Mouse (Mus musculus) left cerebral cortex, adult 9 months (tissue): ENCODE results near the gene Coq8a.

Source experiments
- DNase-seq, 2 experiments: peaks; one replicate each; pipeline ENCODE4 v3.0.0; 2022; ENCODE audit warnings: low spot score in 2 of 2

Gene Coq8a

DNA sequence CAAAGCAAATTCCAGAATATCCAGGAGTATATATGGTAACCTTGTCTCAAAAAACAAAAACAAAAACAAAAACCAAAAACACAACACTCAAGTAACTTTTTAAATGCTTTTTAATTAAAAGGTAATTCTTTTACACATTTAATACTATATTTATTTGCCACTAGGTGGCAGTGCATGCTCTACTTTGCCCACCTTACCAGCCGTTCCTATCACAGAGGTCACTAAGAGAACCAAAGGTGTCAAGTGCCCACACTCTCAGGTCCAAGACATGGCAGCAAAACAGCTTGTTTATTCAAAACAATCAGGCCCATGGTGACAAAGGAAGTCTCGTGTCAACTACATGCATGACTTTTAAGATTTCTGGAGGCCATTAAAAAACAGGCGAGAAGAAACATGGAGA lies 24.2 kb downstream of the Coq8a start:
- DNase-seq: no peak

DNA sequence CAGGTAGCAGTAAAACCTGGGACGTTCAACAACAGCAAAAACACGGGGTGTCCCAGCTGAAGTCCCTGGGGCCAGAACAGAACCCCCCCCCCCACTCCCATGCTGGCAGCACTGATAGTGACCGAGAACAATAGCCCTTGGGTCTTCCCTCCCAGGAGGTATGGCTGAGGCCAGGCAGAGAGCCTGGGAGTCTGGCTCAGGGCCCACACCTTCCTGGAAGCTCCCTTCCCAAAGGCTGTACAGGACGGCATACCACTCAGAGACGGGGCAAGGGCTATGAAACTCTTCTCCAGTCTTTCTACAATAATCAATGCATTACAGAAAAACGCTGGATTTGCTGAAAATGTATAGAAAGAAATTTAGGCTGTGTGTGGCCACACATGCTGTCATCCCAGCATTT lies 24.7 kb downstream of the Coq8a start:
- DNase-seq: no peak

DNA sequence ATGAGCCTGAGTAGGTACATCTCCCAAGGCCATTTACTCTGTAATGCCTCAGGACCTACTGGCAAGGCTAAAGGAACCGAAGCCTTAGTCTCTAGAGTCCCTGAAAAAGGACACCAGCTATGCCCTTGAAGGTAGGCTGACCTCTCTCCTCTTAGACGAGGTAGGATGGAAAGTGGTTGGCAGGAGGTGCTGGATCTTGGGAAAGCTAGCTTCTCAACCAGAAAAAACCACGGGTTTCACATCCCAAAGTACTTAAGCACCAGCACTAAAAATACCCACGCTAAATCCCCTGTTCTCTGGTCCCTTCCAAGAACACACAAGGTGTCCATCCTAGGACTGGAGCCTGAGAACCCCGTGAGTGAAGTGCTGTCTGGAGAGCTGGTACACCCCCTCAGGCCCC lies 26.4 kb downstream of the Coq8a start:
- no peak for DNase-seq

DNA sequence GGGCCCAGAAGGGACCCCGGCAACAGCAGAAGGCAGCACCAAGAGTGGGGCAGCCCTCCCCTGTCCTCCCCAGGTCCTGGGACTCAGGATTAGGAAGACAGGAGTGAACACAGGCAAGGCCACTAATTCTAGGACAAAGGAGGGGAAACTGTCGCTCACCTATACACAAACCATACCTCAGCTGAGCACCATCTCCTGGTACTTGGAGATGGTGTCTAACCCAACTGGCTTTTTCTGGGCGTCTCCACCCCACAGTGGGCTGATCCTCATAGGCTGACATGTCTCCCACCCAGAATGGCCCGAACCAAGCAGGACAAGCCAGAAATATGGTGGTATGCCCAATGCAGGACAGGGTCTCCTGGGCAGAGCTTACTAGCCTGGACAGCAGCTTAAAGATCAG lies 26.8 kb downstream of the Coq8a start:
- DNase-seq: no peak

DNA sequence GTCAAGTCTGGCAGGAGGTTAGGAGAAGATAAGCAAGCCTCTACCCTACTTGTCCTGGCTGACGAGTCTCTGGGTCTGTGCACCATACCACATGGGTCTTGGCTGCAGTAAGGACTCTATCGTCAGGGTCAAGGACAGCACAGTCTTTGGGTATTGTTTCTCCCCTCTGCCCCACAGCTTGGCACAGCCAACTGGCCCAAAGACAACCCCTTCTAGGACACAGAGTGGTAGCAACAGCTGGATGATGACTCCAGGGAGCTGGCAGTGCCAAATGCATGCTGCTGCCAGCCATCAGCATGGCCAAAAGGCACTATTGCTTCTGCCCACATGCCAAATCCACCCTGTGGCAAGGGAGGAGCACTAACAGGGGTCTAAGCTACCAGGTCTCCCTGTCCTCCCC lies 27.5 kb downstream of the Coq8a start:
- DNase-seq: no peak

DNA sequence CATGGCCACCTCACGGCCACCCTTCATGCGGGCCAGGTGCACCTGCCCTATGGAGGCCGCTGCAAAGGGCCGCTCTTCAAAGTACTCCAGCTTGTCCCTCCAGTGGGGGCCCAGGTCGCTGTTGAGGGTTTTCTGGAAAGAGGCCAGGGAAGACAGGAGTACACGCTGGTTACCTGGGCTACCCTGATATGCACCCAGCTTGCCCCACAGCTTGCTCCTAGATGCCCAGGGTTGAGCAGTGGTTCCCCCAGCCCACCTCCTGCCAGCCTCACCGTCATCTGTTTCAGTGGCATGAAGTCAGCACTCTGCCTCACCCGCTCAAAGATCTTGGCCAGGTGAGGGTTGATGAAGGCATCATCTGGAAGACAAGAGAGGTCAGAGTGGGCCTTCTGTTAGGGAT lies 29.3 kb downstream of the Coq8a start:
- DNase-seq: no peak

DNA sequence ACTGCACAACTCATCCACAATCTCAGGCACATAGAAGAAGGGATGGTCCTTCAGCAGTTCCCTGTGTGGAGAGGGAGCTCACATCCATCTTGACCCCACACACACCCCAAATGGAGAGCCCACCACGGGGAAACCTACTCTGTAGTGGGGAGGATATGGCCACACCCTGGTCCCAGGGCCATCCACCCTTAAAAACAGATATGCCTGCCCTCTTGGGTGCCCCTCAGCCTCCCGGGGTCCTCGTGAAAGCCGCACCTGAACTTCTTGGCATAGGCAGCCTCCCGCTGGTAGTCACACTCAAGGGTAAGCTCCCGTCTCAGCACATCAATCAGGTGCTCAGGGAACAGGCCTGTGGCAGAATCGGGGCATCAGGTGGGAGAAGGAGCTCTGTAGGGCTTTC lies 30.2 kb downstream of the Coq8a start:
- no peak for DNase-seq

DNA sequence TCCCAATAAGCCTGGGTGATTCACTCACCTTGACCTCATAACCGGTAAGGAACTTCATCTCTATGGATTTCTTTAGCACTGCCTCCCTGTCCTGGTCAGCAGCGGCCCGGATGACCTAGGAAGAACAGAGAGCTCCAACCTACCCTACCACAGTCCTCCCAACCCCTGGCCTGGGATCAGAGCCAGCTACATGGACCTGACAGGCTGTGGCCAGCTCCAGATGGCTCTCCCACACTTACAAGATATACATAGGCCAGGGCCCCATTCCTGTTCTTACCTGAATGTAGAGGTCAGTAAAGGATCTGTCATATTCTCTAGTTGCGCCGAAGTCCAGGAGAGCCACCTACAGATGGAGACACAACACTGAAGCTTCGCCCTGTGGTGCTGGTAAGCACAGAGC lies 31.1 kb downstream of the Coq8a start:
- DNase-seq: no peak

DNA sequence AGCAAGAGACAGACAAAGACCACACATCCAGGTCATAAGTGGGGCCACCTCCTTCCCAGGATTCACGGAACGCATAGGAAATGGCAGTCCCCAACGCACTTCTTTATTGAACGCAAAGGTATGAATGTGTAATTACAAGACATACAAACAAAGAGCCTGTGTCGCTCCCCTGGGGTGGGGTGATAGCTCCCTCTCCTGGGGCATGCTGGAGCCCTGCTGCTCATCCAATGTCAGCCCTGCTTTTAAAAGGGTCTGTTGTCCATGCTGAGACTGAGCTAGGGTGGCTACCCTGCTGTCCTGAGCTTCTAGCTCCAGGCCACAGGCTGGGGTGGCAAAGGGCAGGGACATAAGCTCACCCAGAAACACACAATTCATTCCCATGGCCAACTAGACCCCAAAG lies 32.9 kb downstream of the Coq8a start:
- no peak for DNase-seq

DNA sequence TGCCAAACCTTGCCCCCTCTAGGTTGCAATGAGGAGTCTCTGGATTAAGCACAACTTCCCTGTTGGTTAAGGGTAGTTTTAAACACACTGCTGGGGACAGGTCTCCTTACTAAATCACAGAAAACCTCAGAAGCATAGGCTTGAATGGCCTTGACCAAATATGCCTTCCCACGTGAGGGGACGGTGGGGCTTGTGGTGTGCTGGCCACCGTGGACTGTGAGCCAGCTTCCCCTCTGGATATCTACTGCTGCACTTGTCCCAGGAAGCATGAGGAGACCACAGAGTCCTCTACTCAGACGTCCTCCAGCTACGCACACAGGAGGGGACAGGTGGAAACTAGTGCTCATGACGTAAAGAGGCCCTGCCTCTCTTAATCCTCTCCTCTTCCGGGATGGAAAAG lies 36.4 kb downstream of the Coq8a start:
- no peak for DNase-seq

DNA sequence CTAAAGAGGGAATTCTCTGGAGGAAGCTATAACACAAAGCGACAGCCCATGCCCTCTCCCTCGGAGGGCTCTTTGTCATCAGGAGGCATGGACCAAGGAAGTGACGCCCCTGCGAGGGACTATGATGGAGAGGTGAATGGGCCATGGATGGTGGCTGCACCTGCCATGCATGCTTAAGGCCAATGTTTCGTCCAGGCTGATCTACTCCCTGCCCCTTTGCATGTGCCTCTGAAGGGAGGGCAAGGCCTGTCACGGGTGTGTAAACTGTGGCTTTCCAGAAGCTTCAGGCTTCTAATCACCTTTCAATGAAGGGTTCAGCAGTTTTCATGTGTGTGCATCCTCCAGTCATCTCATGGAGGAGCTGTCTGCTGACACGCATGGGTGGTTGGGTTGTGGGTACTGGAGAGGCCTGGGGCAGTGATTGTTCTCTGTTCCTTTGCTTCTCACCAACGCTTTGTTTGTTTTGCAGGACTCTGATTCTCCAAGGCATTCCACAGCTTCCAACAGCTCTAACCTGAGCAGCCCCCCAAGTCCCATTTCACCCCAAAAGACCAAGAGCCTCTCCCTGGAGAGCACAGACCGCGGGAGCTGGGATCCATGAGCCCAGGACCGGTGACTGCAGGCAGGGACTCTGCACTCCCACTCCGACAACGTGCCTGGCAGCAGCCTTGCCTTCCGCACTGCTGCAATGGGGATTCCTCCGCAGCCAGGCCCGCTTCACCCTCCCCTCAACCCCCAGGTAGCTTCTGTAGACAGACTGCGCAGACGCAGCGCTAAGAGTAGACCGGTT lies 37.6 kb downstream of the Coq8a start:
- DNase-seq: no peak

DNA sequence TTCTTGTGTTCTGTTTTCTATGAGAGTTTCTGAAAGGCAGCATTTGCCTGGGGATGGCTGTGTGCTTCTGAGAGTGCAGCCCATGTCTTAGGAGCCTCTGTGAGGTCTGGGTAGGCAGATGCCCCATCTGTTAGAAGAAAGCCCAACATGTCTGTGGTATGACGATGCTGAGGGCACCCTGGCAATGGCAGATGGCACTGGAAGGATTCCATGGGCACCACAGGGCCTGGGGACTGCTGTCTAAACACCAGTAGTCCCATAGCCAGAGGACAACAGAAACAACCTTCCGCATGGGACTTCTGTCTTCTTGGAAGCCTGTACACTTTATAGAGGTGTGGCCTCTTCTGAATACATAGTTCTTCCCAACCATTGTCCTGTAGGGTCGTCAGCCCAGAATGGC lies 38.2 kb downstream of the Coq8a start:
- no peak for DNase-seq

DNA sequence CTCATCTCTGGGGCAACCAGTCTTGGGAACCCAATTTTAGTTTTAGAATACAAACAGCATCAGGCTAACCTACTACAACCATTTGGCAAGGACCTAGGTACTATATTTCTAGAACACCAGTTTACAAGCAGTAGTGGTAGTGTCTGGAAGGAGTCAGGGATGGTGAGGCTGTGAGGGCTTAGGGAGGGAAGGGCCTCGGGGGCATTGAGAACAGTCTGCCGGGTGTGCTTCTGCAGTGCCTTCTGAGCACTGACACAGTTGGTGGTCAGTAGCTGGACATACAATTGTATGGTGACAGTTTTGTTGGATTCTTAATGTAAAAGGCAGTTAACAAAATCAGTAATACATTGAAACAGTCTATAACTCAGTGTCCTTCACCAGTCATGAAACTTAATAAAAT lies 38.9 kb downstream of the Coq8a start:
- DNase-seq: no peak

DNA sequence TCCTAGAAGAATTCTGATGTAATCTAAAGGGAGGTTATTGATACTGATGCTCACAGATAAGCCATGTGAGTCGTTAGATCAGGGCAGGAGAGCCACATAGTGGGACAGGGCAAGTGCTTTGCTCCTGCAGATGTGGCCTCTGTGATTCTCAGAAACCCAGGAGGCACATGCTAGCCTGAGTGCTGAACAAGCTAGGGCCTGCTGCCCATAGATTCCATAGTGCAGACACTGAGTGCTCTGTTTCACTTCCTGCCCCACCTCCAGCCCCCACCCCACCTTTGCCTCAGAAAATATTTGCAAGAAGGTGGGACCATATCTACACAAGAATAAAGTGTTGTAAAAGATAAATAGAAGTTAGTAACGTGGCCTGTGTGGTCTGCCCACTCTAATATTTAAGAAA lies 40.8 kb downstream of the Coq8a start:
- DNase-seq: no peak

DNA sequence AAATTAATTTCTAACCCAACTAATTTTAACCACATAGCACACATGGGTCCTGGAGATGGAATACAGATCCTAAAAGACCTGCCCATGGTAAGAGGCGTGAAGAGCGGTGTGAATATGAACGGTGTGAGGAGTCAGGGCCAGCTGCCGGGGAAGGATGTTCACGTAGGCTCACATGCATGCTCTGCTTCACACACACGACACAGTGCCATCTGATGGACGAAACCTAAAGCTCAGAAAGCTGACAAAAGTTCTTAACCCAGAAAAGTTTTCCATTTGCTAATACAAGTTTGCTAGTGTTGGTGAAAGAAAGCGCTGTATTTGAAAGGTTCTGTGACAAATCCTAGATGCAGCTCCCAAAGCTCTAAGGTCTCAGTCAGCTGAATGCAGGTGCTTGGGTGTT lies 48.2 kb downstream of the Coq8a start:
- no peak for DNase-seq

DNA sequence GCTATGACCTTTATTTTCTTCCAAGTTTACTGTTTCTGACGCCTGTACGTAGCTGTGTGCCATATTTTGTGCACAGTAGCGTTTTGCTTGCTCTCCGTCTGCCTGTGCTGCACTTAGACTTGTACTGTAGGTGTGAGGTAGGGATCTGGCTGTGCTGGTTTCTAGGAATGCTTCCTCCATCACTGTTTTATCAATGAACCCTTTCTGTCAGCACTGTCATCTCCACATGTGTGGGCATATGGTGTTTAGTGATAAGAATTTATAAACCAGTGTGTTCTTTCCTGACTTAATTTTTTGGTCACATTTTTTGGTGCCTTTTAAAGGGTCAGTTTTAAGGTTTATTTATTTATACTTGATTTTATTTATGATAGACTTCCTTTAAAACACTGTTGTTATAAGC lies 50.8 kb downstream of the Coq8a start:
- no peak for DNase-seq

DNA sequence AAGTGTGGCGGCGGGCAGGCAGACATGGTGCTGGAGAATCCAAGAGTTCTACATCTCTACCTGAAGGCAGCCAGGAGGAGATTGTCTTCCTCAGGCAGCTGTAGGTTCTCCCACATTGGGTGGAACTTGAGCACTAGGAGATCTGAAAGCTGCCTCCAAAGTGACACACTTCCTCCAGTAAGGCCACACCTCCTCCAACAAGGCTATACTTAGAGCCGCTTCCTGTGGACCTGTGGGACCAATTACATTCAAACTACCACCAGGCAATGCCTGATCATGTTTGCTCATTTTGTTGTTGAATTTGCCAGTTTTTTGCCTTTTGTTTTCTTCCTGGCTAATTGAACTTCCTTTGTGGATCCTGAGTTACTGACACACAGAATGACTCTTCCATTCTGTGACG lies 51.4 kb downstream of the Coq8a start:
- DNase-seq: no peak

DNA sequence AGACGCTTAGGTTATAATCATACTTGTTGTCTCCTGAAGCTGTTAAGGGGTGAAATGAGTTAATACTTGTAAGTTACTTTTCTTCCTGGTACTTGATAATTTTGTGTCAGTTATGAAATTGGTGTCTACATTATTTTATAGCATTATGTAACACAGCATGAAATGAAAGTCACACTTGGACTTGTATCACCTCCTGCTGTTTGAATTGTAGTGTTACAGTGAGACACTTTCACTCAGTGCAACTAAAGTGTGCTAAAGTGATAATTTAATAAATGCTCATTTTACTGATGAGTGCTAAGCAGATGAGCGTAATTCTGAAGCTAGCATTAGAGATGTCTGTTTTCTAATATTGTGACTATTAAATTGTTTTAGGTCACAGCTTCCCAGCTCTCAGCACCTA lies 58.4 kb downstream of the Coq8a start:
- no peak for DNase-seq

DNA sequence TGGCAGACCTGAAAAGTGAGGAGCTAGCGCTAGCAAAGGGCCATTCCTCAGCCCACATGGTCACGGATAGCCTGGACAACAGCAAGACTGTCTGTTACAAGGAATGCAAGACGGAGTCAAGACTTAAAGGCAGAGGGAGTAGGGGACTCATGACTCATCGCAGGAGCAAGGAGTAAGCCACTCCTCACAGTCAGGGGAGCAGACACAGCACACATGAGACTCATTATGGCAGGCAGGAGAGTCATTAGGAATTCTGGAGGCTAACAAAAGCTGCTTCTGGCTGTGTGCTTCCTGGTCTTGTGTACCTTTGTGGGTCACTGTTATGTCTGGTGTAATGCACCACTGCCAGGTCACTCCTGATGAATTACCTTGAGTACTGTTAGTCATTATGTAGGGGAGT lies 60.2 kb downstream of the Coq8a start:
- DNase-seq: no peak

DNA sequence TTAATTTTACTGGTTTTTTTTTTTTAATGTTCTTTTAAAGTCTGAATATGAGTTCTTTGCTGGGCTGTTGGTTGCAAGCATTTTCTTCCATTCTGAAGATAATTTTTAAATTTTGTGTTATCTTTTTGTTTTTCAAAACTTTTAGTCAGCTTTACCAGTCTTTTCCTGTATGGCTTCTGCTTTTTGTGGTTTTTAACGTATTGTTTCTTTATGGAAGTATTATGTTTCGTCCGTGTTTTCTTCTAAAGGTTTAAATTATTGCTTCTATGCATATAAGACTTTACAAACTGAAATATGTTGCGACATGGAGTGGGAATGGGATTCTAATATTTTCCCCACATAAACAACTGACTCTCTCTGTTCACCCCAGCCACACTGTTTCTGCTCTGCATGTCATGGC lies 67.2 kb downstream of the Coq8a start:
- DNase-seq: no peak

DNA sequence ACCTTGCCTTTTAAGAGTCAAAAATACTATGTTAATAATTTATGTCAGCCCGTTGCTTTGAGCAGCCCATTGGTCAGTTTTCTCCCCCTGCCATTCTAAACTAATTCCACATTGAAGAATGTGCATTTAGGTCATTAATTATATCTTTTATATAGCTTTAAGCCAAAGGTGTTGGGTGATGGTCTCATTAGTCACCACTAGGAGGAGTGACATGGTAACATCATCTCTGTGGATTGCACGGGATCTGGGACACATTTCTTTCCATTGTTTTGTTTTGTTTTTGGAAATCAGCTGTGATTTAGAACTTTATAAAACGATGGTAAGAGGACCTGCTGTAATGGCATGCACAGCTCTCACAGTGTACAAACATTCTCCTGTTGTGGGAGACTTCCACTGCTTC lies 68.0 kb downstream of the Coq8a start:
- no peak for DNase-seq

DNA sequence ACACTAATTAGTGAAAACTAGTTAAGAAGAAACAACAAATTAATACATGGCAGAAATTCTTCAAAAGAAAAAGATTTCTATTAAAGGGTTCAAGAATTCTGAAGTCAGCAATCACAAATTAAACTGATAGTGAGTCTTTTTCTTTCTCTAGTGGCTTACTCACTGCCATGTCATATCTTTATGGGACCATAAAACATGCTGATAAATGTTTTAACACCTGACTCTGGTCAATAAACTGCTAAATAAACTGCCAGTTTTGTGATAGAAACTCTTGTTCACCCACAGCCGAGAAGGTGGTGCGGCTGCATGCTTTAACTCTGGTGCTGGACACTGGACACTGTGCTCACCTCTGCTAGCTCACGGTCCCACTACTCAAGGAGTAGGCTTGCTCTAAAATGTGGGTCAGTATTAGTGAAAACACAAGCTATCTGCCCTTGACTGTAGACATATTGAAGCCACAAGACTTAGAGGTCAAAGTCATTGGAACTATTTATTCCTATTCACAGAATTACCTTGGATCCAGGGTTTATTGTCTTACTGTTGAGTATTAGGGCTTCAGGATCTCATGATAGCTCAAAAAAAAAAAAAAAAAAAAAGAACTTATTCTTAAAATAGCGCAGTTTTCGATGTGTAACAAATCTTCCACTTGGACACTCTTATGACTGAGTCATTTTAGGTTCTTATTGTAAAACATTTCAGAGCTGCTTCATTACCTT lies 71.2 kb downstream of the Coq8a start:
- no peak for DNase-seq

DNA sequence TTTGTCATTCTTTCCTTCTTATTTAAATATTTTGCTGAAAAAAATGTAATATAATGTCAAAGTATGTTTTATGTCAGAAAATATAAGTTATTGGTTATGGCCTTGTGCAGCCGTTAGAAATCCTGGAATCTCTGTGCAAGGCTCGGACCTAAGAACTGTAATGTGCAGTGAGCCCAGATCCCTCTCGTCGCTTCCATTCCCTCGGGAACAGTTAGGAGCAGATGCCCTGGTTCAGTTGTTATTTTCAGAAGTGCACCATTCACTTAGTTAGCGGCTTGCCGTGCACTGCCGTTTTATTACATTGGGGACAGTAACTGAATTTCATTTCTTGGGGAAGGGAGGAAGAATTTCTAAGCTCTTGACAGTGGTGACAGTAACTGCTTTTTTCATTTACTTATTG lies 81.2 kb downstream of the Coq8a start:
- no peak for DNase-seq

DNA sequence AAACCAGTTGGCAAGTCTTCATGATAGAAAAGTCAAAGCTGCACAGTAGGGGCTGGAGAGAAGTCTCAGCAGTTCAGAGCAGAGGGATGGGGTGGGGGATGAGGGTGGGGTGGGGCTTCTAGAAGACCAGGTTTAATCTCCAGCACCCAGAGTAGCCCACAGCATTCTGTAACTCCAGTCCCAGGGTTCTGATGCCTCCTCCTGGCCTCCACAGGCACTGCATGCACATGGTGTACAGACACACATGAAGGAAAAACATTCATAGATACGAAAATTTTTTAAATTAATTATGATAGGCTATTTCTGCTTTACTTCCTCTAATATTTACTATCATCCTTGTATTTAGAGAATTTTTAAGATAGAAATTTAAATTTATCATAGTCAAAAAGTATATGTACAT lies 82.9 kb downstream of the Coq8a start:
- no peak for DNase-seq
